Mouse (Mus musculus) MEL (cell line): ENCODE results near the gene Slc29a1. TPM values are rescaled to one million over a fixed set of nuclear protein-coding genes. Genes with fewer than 3 reads are reported as not detected.

ENCODE experiments used
- DNase-seq: peaks from one replicate; pipeline ENCODE4 v3.0.0; 2011; ENCODE audit warnings: low read depth, low spot score
- H3K27ac ChIP-seq: 2 replicates; pipeline ENCODE4 v1.5.1; 2012; ENCODE audit warnings: low read depth, mild to moderate bottlenecking, control low read depth, low read length, moderate library complexity; ENCODE audit not compliant: control insufficient read depth
- H3K27me3 ChIP-seq, 2 experiments: fragments of 150-350 bp in 1 of 2; sonication (generic) in 1 of 2; 2 replicates each; pipeline ENCODE4 v1.6.1; 2012; ENCODE audit warnings: low read length in 2 of 2, mild to moderate bottlenecking in 2 of 2, improper control_type of control experiment in 1 of 2, moderate library complexity in 1 of 2; ENCODE audit not compliant: insufficient read depth in 2 of 2, control insufficient read depth in 1 of 2
- H3K36me3 ChIP-seq, 2 experiments: 2 replicates each; pipeline ENCODE4 v1.6.1; 2012 to 2014; ENCODE audit warnings: low read length in 2 of 2, improper control_type of control experiment in 1 of 2, inconsistent platforms in 1 of 2, mild to moderate bottlenecking in 1 of 2; ENCODE audit not compliant: insufficient read depth in 2 of 2, control insufficient read depth in 1 of 2
- H3K4me1 ChIP-seq, 2 experiments: fragments of 150-350 bp in 1 of 2; sonication (generic) in 1 of 2; 2 replicates each; pipeline ENCODE4 v1.6.1; 2012; ENCODE audit warnings: low read length in 2 of 2, improper control_type of control experiment in 1 of 2, mild to moderate bottlenecking in 1 of 2; ENCODE audit not compliant: insufficient read depth in 2 of 2, control insufficient read depth in 1 of 2
- H3K4me3 ChIP-seq, 2 experiments: fragments of 150-350 bp in 1 of 2; sonication (generic) in 1 of 2; 2 replicates each; pipeline ENCODE4 v1.5.1; 2012; ENCODE audit warnings: low read depth in 2 of 2, low read length in 2 of 2, mild to moderate bottlenecking in 2 of 2, moderate library complexity in 2 of 2, control low read depth in 1 of 2, improper control_type of control experiment in 1 of 2; ENCODE audit not compliant: control insufficient read depth in 1 of 2, insufficient read depth in 1 of 2
- H3K79me2 ChIP-seq: 2 replicates; pipeline ENCODE4 v1.6.1; 2012; ENCODE audit warnings: mild to moderate bottlenecking, low read length, moderate library complexity; ENCODE audit not compliant: control insufficient read depth, poor library complexity, insufficient read depth
- H3K9ac ChIP-seq: 2 replicates; pipeline ENCODE4 v1.6.1; 2012; ENCODE audit warnings: low read depth, mild to moderate bottlenecking, control low read depth, low read length, moderate library complexity; ENCODE audit not compliant: control insufficient read depth, poor library complexity, severe bottlenecking
- H3K9me3 ChIP-seq: fragments of 150-350 bp; sonication (generic); replicated peaks from 2 replicates; pipeline ENCODE4 v1.6.1; 2012; ENCODE audit warnings: mild to moderate bottlenecking, low read length, improper control_type of control experiment, moderate library complexity; ENCODE audit not compliant: insufficient read depth
- CHD1 ChIP-seq: IDR thresholded peaks from 2 replicates; pipeline ENCODE4 v1.6.1; 2012; ENCODE audit warnings: low read depth, mild to moderate bottlenecking, inconsistent platforms, low read length, improper control_type of control experiment
- CTCF ChIP-seq, 3 experiments: IDR thresholded peaks in 2 of 3; conservative IDR thresholded peaks in 1 of 3; 2 replicates each; pipeline ENCODE4 v1.5.1; 2011 to 2012; ENCODE audit warnings: low read length in 3 of 3, low read depth in 2 of 3, mild to moderate bottlenecking in 2 of 3, improper control_type of control experiment in 1 of 3, inconsistent platforms in 1 of 3, mixed read lengths in 1 of 3, moderate library complexity in 1 of 3; ENCODE audit not compliant: control insufficient read depth in 1 of 3, insufficient read depth in 1 of 3, poor library complexity in 1 of 3, severe bottlenecking in 1 of 3
- EP300 ChIP-seq, 2 experiments: IDR thresholded peaks; 2 replicates each; pipeline ENCODE4 v1.6.1; 2011; ENCODE audit warnings: improper control_type of control experiment in 2 of 2, low read length in 2 of 2, low read depth in 1 of 2, mild to moderate bottlenecking in 1 of 2
- GATA1 ChIP-seq: IDR thresholded peaks from 2 replicates; pipeline ENCODE4 v1.6.1; 2011; ENCODE audit warnings: low read depth, low read length, improper control_type of control experiment
- JUND ChIP-seq: IDR thresholded peaks from 2 replicates; pipeline ENCODE4 v1.6.1; 2011; ENCODE audit warnings: low read depth, mild to moderate bottlenecking, improper control_type of control experiment, low read length
- MAZ ChIP-seq: IDR thresholded peaks from 2 replicates; pipeline ENCODE4 v1.6.1; 2012; ENCODE audit warnings: low read depth, mild to moderate bottlenecking, inconsistent platforms, low read length, improper control_type of control experiment
- NRF1 ChIP-seq: IDR thresholded peaks from 2 replicates; pipeline ENCODE4 v1.6.1; 2014; ENCODE audit warnings: low read depth, mild to moderate bottlenecking, inconsistent platforms, low read length, improper control_type of control experiment, moderate library complexity; ENCODE audit not compliant: poor library complexity, insufficient read depth, severe bottlenecking
- SIN3A ChIP-seq: IDR thresholded peaks from 2 replicates; pipeline ENCODE4 v1.6.1; 2012; ENCODE audit warnings: low read length, improper control_type of control experiment, inconsistent platforms
- TCF12 ChIP-seq: IDR thresholded peaks from 2 replicates; pipeline ENCODE4 v1.6.1; 2014; ENCODE audit warnings: low read depth, mild to moderate bottlenecking, inconsistent platforms, low read length, improper control_type of control experiment, moderate library complexity
- ZC3H11A ChIP-seq: IDR thresholded peaks from 2 replicates; pipeline ENCODE4 v1.6.1; 2012; ENCODE audit warnings: low read depth, mild to moderate bottlenecking, inconsistent platforms, low read length, improper control_type of control experiment
- ZNF384 ChIP-seq: IDR thresholded peaks from 2 replicates; pipeline ENCODE4 v1.6.1; 2012; ENCODE audit warnings: low read depth, mild to moderate bottlenecking, inconsistent platforms, low read length, improper control_type of control experiment
- polyA plus RNA-seq, 2 experiments: library from polyadenylated mRNA; stranded (reverse) in 1 of 2; unstranded in 1 of 2; fragments of >175 nt in 1 of 2; fragments of >200 nt in 1 of 2; gene quantifications; 2 replicates each; pipeline versions ENCODE4 v1.2.1 to v1.2.4; 2012; ENCODE audit warnings: low replicate concordance in 2 of 2, low read depth in 1 of 2; ENCODE audit not compliant: insufficient read length in 2 of 2, insufficient read depth in 1 of 2, missing spikeins in 1 of 2
- total RNA-seq: library from RNA; depleted of rRNA; stranded (reverse); fragments of 300-350 nt; gene quantifications from 2 replicates; pipeline ENCODE4 v1.2.3, GENCODE M21; 2012

Slc29a1 gene
- total and polyA plus RNA-seq, 3 experiments = 238 to 341 TPM; not detected in 1

GRCm38 (mm10) chr17:45559732-45560525 is 39.5 kb downstream of the Slc29a1 start:
- peaks cover 0 to 17% of the 10 kb centered on the region in 2 experiments; a peak in 3 of 4 replicates for H3K4me1 ChIP-seq
- peaks cover 11% of the 10 kb centered on the region for H3K79me2 ChIP-seq
- no peaks in the 10 kb centered on the region for H3K27me3 ChIP-seq
- no peak overlapping the region for H3K27ac ChIP-seq
- no peaks in the 10 kb centered on the region for H3K9me3 ChIP-seq
- no peak overlapping the region for H3K9ac ChIP-seq
- no peak for DNase-seq
- H3K4me3 ChIP-seq = no peak overlapping the region
- H3K36me3 ChIP-seq = peaks cover 0 to 4% of the 10 kb centered on the region in 2 experiments; a peak in 2 of 4 replicates
- TF ChIP-seq TCF12 = no peak
- no peak for TF ChIP-seq CTCF (IDR thresholded peaks at IDR 0.05 in 2 of 3, conservative IDR thresholded peaks at IDR 0.05 in 1 of 3; ENCODE audit: control insufficient read depth in 1 of 3, insufficient read depth in 1 of 3, low read depth in 2 of 3, low read length in 3 of 3, poor library complexity in 1 of 3, severe bottlenecking in 1 of 3)
- TF ChIP-seq, all 39 proteins: peak for 0

DNA sequence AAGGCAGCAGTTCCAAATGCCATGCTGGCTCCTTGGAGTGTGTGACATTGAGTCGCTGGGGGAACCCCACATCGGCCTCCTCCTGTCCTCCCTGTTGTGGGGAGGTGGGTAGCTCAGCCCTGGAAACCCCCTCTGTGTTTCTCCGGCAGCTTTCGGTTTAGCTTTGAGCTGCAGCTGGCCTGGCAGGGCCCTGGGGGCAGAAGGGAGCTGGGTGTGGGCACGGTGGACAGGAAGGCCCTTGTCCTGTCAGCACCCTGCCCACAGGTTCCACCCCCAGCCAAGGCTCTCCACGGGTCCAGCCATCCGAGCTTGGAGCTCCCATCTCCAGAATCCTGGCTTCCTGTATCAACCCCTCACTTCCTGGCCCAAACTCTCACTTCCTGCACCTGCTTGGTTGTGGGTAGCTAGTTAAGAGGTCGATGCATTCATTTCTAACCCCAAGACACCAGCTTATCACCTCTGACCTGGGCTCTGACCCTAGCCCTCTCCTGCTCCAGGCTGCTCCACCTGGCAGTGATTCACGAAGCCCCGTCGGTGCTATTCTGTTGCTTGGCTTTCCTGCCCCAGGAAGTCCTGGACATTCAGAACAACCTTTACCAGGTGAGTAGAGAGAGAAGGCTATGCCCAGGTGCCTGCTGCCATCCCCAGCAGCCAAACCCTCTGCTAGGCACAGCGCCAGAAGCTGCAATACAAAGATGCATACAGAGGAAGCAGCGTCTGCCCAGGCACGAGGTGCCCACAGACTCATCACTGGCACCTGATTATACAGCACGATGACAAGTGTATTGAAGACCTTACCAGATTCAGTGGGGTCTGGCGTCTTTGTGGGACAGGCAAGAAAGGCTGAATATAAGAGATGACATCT is 41.2 kb downstream of the Slc29a1 start:
- TF ChIP-seq ZNF384 (no peak), SIN3A (no peak), NRF1 (no peak), MAZ (no peak), CHD1 (no peak), ZC3H11A (no peak), JUND (no peak), EP300 (IDR thresholded peaks at IDR 0.05; ENCODE audit: low read depth in 1 of 2, low read length in 2 of 2) (no peak), GATA1 (no peak)
- TF ChIP-seq, all 39 proteins: peak for 0
- H3K9ac ChIP-seq = no peak overlapping the region
- no peak overlapping the region for H3K4me3 ChIP-seq
- H3K27ac ChIP-seq = no peak overlapping the region
- peaks cover 0 to 25% of the 10 kb centered on the region in 2 experiments; a peak in 3 of 4 replicates for H3K4me1 ChIP-seq
- H3K36me3 ChIP-seq = peaks cover 0 to 11% of the 10 kb centered on the region in 2 experiments; a peak in 2 of 4 replicates
- no peak for DNase-seq
- no peaks in the 10 kb centered on the region for H3K27me3 ChIP-seq
- H3K79me2 ChIP-seq = no peaks in the 10 kb centered on the region; the same call in 1 of the 2 replicates
- no peaks in the 10 kb centered on the region for H3K9me3 ChIP-seq
